Mouse (Mus musculus): ENCODE results near the gene Cubn.

The Cubn gene
- long read RNA-seq, experiment 1 = 0 reads
- long read RNA-seq, experiment 2, partial matches to known transcripts = 0 of 1 reads
- long read RNA-seq, experiment 2, other reads (novel, unspliced or antisense) = 1 of 1 reads

DNA sequence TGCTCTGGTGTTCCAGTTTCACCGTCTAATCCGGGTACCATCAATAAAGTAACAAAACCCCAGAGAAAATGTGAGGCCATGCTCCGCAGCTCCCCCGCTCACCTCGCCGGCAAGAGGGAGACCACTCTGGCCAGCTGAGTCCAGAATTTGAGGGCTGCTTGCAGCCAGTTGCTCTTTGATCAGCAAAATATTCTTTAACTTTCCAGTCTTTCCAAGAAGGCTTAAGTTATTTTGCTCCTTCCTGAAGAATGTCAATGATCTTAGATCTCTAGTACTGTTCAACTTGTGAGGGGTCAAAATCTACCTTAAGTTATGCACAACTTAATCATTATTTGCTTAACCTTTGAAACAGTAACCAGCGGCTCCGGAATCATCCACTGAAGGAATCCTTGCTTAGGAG is at the start of gene Cubn:
Gene Cubn, minus strand, starts transcription at position 80 of the 400 bp plus-strand sequence.
- intact Hi-C loops (cut with DNase I) = no loop called here

DNA sequence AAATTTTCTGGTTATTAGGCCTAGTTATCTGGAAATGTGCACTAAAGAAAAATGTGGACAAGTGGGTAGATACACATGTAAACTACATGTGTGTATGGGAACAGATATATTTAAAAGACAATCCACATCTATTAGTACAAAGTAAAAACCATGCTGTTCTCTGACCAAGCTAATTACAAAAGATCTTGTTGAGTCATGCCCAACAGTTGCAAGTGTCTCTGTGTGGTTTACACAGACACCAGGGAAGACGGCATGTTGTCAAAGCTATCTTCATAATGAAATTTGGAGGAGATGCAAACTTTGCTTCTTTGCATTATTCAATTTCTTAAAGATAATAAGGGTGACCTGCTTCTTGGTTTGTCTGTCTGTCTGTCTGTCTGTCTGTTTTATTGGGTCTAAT is 48.2 kb upstream of the Cubn start:
- intact Hi-C loops (cut with DNase I) = loop anchor here (5.0 kb wide), 2 partner anchors 37 to 143 kb away; no protein-coding TSS in a partner anchor

DNA sequence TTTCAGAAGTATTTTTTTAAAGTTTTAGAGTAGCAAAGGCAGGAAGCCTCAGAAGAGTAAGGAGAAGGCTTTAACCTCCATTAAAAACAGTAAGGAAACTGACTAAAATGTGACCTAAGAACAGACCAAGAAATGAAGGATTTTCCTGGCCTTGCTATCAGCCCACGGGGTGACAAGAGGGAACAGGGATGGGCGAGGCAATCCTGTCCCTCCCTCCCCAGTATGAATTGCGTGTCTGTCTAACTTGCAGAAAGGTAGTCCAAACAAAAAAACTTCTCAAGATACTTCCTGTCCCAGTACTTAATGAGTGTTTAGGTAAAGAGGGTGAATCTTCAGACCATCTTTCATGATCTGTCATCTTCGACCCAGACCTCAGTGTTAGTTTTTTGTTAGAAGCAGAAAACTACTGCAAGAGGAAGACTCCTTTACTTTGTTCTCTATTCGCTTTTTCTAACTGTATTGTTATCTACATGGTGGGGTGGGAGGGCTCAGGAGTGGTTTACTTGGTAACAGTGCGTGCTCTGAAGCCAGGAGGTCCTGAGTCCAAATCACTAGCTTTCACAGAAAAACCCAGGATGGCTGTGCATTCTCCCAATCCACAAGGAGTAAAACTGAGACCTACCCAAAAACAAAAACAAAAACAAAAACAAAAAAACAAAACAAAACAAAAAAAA is 47.2 kb upstream of the Cubn start:
- intact Hi-C loops (cut with DNase I) = no loop called here

DNA sequence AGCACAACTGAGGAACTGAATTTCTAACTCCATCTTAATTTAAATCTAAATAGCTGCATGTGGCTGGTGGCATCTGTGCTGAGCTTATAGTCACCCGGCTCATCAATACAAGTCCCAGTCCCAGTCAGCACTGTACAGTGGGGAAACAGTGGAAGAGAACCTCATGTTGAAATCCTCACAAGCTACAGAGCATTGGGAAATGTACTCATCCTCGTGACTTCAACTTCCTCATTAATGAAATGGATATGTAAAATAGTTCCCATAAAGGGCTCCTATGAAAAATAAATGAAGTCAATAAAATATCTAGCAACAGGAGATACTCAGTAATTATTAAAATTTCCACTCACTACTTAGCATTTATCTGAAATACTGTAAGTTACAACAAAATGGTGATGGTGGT is 46.6 kb upstream of the Cubn start:
- intact Hi-C loops (cut with DNase I) = no loop called here

DNA sequence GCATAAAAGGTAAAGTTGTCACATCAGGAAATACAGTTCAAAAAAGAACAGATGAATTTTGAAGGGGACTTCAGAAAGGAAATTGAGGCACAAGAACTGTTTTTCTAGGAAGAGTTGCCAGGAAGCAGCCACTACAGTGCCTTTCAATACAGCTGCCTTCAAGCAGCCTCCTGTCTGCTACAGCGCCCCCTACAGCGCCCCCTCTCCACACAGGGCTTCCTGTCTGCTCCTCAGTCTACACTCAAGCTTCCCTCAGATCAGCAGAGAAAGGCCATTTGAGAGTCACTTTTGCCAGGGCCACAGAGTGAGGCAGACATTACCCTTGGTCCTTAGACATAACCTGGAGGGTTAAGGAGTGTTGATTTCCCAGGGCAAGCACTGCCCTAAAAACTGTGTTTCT is 46.1 kb upstream of the Cubn start:
- intact Hi-C loops (cut with DNase I) = no loop called here

DNA sequence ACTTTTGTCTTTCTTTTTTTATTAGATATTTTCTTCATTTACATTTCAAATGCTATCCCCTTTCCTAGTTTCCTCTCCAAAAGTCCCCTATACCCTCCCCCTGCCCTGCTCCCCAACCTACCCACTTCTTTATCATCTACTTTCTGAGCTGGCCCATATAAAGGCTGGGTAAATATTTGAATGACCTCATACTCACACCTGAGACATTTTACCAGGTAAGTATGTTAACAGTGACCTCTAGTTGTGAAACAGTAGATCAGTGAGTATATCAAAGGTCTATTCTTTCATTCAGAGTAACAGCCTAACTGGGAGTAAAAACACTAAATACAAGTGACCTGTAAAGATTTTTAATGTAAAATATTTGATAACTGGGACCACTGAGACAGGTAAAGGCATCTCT is 45.1 kb upstream of the Cubn start:
- intact Hi-C loops (cut with DNase I) = no loop called here

DNA sequence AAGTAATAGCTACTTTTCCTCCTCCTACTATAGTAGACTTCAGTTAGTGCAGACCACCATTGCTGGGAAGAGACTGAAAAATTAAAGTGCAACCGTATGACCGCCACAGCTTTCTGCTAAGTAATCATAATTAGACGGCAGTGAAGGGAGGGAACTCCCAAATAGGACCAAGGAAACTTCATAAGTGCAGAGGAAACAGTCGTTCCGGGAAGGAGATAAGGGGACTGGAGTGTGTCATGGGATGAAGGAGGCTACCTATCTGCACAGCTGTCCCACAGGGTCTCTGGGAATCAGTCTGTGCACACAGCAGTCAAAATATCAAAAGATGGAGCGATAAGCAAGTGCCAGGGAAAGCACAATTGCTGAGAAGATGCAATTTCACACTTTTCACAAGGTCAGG is 39.0 kb upstream of the Cubn start:
- intact Hi-C loops (cut with DNase I) = no loop called here

DNA sequence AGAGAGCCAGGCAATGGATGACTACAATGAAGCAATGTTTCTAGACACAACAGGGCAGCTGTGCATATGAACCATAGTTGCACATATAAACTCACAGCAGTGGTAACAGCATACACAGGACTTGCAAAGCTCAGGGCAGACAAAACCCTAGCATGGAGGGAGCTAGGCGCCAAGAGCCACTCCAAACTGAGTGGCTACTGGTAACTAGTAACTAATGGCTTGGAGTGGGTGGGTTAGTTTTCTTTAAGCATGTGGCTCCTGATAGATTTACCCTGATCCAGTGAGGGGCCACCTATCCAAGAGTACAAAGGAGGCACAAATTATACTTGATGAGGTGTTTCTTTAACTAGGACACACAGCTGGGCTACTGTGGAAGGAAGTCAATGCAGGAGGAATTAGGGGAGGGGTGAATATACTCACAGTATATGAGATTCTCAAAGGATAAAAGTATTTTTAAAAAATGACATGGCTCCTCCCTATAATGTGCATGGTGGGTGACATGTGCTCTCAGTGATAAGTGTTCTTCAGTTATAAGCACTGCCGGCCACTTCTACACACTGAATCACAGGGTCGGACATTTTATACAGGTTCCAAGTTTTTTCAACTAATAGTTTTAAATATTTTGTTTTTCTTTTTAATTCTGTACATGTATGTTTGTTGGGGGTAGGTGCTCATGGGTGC is 37.8 kb upstream of the Cubn start:
- intact Hi-C loops (cut with DNase I) = loop anchor here (5.0 to 10.0 kb wide), 2 partner anchors 48 to 115 kb away; no protein-coding TSS in a partner anchor

DNA sequence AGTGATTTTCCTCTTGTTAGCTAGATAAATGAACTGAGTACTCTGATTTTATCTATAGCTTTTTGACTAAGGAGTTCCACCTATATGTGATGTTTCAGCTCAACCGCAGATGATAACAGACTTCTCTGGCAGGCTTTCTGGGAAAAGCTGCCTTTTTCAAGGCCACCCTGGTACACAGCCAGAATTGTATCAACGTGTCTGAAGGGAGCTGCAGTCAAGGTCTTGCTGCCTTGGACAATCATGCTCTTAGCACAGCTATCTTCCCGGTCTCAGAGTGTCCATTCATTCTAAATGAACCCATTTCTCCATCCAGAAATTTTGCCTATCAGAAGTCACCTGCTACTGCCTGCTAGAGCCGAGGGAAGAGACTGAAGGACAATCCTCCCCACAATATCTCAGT is 35.9 kb upstream of the Cubn start:
- intact Hi-C loops (cut with DNase I) = loop anchor here (5.0 to 10.0 kb wide), 2 partner anchors 50 to 113 kb away; no protein-coding TSS in a partner anchor

DNA sequence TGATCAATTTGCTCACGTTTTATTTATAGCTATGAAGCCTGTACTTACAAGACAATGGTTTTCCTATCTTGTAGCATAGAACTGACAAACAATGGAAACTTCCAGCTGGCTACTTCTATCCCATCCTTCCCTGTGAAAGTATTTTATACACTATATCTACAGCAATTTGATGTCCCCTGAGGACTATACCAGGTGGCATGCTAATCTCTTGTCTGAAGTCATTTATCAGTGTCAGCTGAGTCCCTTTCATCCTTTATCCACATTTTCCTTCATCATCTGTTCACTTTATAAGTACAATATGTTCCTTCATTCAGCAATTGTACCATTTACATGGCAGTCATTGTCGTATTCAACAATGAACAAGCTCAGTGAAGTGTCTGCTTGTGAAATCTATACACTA is 35.5 kb upstream of the Cubn start:
- intact Hi-C loops (cut with DNase I) = loop anchor here (5.0 to 10.0 kb wide), 2 partner anchors 50 to 112 kb away; no protein-coding TSS in a partner anchor

DNA sequence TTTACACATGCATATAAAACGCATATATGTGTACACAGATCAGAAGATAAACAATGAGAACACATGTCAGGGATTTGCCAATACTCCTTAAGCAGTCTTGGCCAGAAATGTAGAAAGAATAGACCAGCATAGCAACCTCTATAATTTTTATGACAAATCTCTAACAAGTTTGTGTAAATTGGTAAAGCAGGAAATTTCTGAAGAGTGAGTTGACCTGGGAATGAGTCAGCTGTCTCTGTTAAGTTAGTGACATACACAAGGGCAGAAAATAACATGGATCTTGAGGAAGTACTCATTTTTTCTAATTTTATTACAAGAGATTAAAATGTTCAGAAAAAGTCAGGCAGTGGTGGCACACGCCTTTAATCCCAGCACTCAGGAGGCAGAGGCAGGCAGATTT is 34.6 kb upstream of the Cubn start:
- intact Hi-C loops (cut with DNase I) = loop anchor here (5.0 to 10.0 kb wide), 2 partner anchors 51 to 111 kb away; no protein-coding TSS in a partner anchor

DNA sequence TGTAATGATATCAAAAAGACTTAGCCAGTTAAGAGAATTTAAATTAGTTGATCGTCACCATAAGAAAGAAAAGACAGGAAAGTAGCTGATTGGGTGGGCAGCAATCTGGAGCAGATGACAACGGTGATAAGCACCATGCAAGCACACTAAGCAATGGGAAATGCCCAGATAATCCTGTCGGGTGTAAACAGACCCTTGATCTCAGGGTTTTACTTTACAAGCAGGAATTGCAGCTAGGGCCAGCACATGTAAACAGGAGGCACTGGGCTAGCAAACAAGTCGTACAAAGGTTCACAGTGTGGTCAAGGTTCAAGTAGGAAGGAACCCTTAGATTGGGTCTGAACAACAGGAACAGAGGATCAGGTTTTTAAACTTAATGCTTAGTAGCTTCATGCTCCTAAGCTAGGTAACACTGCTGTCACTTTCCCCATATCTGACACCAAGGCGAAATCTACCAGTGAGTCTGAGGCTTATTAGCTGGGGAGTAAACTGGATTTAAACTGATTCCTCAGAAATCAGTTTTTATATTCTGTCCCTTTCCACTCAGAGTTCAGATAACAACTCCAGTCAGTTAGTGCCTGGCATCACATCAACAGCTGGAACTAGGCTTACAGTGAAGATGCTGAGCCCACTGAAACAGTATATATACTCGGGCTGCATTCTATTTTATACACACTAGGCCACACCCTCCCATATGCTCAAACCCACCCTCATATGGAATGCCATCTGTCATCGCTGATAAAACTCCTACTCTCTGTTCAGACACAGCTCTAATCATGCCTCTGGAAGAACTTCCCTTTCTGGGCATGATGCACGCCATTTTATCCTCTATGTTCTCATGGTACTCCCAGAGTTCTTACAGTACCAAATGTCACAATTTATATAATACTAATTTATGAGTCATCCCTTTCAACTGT is 32.2 kb upstream of the Cubn start:
- intact Hi-C loops (cut with DNase I) = loop anchor here (10.0 kb wide), 1 partner anchor 109 kb away; no protein-coding TSS in a partner anchor

DNA sequence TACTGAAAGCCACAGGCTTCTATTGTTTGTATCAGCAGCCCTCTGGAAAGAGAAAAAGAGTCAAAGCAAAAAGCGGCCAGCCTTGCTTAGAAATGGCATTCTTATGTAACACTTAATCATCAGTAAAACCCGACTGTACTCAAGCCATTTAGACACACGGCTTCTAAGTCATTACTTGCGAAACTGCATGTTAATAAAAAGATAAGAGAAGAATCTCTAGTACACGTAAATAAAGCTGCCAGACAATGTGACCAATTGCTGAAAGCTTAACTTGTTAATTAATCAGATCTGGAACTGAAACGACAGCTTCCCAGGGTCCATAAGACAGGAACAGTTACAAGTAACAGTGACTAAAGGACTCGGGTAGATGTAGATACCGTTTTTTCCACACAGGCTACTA is 30.5 kb upstream of the Cubn start:
- intact Hi-C loops (cut with DNase I) = loop anchor here (10.0 kb wide), 1 partner anchor 107 kb away; no protein-coding TSS in a partner anchor

DNA sequence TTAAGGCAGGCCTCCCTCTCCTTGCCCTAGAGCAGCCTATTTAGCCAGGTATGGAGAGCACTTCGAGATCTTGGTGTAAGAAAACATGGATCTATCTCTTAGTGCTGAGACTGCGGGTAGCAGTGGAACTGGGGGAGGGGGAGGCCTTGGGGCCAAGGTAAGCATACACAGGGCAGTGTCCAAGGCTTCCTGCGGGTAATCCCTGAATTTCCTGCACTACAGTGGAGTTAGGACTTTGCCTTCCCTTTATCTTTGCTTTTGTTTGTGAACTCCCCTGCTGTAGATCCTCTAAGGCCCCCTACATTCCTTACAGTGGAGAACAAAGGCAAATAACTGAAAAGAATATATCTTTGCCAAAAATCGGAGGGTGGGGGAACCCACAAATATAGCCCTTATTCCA is 23.3 kb upstream of the Cubn start:
- intact Hi-C loops (cut with DNase I) = no loop called here

DNA sequence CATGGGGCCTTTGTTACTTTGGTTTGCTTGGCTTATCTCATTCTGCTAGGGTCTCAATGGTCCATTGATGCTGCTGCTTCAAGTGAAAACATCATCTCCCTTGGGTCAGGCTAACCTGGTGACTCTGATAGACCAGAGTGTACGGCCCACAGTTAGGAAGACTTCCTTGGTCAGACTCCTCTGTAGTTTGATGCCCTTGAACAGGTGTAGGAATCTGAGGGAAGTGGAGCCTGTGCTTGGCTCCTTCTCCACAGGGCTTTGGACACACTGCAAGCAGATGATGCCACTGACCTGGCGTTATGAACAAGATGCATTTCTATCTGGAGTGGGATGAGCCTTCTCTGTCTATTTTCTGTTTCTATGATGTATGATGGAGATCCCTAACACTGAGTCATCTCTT is 11.1 kb upstream of the Cubn start:
- intact Hi-C loops (cut with DNase I) = no loop called here

DNA sequence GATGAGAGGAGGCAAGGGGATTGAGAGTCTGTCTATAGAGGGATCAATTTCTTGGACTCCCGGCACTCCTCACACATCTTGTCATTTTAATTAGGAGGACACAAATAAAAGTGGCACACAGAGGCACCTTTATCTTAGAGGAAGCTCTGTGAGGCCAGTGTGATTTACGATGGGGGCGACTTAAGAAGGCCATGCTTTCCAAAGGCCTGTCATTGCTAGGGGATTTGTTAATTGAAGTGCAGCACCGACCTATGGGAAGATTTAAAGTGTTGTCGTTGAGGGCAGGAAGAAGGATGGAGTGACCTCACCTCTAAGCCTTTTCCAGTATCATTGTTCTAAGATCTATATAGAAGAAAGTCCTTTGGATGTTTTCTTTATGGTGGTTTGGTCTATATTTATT is 9.9 kb upstream of the Cubn start:
- intact Hi-C loops (cut with DNase I) = no loop called here

DNA sequence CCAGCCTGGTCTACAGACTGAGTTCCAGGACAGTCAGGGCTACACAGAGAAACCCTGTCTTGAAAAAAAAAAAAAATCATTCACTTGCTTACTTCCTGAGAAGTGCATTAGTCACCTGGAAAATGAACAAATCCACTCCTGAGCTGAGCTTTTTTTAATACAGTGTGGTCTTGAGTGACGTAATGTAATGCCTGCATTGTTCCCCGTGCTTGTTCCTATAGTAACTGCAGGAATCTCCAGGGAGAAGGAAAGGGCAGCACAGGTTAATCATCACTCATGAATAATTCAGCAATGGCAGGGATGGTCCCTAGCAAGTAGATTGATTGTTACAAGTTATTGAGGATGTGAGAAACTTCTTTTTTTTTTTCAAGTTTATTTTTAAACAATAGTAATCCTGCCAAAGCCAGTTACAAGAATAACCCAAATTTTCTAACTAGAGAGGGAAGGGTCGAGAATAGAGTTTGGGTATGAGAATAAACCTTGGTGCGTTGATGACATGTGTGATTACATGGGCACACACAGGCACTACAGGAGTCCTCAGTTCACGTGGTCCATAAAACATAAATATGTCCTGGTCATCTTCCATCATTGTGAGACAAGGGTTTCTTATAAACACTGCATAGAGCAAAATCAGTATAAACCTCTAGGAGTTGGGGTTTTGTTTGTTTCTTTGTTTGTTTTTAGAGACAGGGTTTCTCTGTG is 8.8 kb upstream of the Cubn start:
- intact Hi-C loops (cut with DNase I) = no loop called here

DNA sequence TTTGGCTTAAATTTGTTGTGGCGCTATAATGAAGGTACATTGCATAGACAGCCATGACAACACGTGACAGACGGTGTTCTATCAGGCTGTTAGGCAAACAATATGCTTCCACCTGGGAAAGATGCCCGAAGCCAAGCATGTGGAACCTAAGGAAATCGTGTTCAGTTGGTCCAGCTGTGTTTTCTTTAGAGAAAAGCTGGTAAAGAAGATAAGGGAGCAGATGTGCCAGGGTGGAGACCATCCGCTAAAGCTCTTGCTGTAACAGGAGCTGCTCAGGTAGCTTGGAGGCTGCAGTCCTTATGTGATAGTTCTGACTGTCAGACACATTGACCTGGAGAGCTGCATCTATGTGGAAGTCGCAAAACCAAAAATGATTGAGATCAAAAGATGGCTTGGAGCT is 7.6 kb upstream of the Cubn start:
- intact Hi-C loops (cut with DNase I) = no loop called here

DNA sequence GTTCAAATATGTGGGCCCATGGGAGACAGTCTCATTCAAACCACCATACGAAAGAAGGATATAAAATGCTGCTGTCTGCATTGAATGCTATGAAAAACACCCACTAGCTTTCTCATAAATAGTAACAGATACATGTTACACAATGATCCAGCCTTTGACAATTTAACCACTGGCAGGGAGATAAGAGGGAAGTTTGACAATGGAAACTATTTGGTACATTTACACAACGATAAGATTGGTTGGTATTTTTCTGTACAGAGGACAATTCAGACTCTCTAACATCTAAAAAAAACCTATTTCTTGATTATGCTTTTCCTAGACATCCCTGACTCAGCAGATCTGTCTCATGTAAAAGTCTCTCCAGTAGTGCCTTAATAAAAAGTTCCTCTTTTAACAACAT is 4.5 kb upstream of the Cubn start:
- intact Hi-C loops (cut with DNase I) = no loop called here

DNA sequence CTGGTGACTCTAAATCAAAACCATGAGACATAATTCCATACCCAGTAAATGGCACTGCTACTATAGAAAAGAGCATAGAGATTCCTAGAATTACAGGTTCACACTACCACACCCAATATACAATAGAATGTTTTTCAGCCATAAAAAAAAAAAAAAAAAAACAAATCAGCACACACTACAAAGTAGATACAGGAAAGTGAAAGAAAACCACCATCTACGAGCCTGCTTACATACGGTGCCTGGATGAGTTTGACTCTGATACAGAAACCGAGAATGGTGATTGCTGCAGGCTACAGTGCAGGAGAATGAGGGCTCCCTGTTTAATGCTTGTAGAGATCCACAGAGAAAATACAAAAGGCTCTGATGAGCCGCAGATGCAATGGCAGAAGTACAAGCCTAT is 1.3 kb upstream of the Cubn start:
- intact Hi-C loops (cut with DNase I) = no loop called here

DNA sequence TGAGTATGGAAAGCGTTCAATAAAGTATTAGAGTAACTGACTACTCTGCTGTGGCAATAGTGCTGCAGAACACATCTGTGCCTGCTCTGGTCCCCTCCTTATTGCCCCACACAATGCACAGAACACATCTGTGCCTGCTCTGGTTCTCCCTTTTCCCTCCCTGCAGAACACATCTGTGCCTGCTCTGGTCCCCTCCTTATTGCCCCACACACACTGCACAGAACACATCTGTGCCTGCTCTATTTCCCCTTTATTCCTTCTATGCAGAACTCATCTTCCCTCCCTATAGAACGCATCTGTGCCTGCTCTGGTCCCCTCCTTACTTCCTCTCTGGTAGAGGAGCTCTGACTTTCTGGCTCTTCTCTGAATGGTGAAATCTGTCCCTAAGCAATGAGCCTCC is 1.1 kb downstream of the Cubn start:
- intact Hi-C loops (cut with DNase I) = no loop called here
